Mouse (Mus musculus) urinary bladder, adult 2 months (tissue): Measurements from ENCODE around the gene Rab32. TPM values are rescaled to one million over a fixed set of nuclear protein-coding genes. Genes with fewer than 3 reads are reported as not detected.
"Not testable (repeated sequence)": the region's sequence is repeated elsewhere in the genome, so short reads cannot be mapped to it uniquely, and the experiment has no call there.

ENCODE experiments used
- DNase-seq: peaks from one replicate; pipeline ENCODE4 v3.0.0; 2022; ENCODE audit warnings: low spot score
- polyA plus RNA-seq: library from polyadenylated mRNA; depleted of rRNA; stranded (reverse); fragments of >200 nt; gene quantifications from 2 replicates; pipeline ENCODE4 v1.2.3, GENCODE M21; 2012; rRNA removed

Gene Rab32
- polyA plus RNA-seq, result 10.8 and 11.1 TPM in 2 replicates

- peak; percentile 99 for DNase-seq
Observed at GRCm38 (mm10) chr10:10557570-10558336, at the start of gene Rab32. Gene Rab32, minus strand, starts transcription at chr10:10558265.

DNA sequence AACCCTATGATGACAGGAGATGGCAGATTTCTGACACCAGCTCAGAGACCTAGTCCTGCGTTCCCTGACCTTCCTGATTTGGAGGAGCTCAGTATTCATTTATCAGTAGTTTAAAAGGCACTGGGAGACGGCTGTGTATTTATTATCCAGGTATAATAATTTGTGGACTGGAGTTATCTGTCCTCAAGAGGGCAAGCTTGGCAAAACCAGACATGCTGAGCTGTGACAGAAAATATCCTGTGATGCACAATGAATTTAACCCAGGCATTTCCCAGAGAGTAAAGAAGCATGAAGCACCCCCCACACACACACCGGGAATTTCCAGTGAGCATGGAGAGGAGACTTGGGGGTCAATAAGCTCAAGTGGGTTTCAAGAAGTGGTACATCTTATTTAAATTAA is 42.7 kb upstream of the Rab32 start:
- DNase-seq, result no peak

DNA sequence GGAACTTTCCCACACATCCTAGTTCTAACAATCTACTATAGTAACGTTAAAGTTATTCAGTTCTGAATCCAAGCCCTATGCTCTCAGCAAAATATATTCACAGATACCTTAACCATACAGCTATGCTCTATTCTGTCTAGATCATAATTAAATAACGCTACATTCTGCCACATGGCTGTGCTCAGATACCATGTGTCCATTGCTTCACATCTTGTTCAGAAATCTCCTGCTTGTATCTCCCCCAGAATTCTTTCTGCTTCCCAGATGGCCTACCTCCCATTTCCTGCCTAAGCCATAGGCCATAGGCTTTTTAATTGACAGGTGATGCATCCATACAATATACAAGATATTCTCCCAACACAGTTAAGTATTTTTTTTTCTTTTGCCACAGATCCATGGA is 39.4 kb upstream of the Rab32 start:
- DNase-seq, result not testable (repeated sequence)

- DNase-seq, result no peak
Observed at GRCm38 (mm10) chr10:10580811-10581210, 22.7 kb upstream of the Rab32 start.

DNA sequence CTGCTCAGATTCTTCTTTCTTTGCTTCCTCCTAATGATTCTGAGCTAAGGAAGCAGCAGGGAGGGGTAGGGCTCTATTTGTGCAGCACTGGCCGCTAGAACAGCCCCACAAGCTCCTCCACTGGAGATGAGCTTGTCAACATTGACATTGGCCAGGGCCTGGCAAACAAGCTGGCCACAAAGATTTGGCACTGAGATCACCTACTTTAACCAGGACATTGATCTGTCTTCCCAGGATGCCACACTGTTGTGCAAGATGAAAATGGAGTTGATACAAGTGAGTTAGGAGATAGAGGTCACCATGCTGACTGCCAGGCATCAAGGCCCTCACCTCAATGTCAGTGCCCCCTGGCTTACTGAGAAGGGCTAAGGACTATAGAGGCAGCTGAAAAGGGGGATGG is 21.8 kb upstream of the Rab32 start:
- DNase-seq, result no peak

DNA sequence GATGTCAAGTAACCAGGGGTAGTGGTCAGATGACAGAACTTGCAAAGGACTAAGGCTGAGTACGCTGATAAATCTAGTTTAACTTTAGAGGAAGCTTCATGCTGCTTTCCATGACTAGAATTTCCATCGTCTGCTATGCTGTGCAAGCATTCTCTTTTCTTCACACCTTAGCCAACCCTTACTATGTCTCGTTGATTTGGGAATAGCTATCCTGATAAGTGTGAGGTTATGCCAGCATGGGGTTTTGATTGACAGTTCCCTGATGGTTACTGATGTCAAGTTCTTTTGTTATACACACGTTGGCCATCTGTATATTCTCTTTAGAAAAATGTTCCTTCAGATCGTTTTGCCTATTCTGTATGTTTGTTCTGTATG is 259 bp upstream of the Rab32 start:
- DNase-seq, result no peak

GRCm38 (mm10) chr10:10557085-10557484 is 980 bp downstream of the Rab32 start:
- no peak for DNase-seq

- no peak for DNase-seq
Observed at GRCm38 (mm10) chr10:10555676-10556075, 2.4 kb downstream of the Rab32 start.

DNA sequence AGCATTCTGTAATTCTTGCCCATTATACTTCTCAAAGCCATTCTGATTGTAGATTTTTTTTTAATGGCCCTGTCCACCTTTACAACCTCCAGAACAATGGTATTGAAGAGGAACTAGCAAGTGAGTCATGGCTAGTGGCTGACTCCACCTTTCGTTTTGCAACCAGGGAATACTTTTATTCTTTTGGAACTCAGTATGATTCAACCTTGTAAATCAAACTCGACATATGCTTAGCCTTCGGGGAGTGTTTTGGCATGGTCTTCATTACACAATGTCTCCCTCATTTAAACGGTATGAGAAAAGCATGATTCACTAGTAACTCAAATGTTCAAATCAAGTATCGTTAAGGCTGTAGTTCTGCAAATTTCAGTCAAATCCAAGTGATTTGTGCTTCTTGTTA is 2.8 kb downstream of the Rab32 start:
- DNase-seq, result no peak

DNA sequence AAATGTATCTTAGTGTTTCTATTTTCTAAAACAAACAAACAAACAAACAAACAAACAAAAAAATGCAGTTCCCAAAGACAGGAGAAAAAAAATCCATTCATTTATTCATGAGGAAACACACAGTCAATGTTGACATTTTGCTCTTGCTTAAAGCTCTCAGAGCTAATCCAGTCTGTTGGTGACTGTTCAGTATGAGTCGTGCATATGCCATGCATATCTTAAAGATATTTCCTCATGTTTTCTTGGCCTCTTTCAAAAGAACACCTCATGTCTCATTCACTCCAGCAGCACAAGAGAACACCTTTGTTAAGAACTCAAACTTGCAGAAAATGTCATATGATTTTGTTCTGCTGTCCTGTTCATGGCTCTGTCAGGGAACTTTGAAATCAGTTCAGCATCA is 7.9 kb downstream of the Rab32 start:
- no peak for DNase-seq

DNA sequence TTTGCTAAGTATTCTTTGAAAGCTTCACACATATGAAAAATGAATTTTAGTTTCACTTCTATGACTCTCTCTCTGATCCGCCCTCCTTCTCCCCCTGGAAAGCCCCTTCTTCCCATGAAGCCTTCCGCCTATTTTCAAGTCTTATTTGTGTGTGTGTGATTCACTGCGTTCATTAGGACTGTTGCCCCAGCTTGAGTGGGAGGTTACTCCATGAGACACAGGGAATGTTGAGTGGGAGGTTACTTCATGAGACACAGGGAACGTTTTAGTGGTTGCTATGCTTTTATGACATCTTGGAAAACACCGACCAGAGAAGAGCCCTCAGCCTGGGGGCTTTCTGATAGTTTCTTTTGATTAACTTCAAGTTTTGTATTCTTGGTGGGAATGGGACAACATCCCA is 11.4 kb downstream of the Rab32 start:
- no peak for DNase-seq

DNA sequence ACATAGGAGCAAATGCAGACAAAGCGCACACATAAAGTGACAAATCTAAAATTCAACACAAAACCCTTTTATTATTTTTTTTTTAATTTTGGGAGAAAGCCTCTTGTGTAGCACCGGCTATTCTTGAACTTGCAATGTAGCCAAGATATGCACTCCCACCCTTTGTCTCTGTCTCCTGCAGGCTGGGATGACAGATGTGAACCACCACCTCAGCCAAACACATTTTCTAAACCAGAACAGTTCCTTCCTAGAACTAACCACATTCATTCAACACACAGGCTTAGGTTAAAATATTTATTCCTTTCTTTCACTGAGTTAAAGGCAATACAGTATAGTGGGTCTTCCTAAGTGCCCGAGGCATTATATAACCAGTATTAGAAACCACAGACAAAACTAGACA is 13.1 kb downstream of the Rab32 start:
- no peak for DNase-seq

Other genes with a start within 250 kb of the Rab32 start
- gene Adgb, start 85.9 kb downstream of the Rab32 start, polyA plus RNA-seq, result 0.40 and 0.58 TPM in 2 replicates
- not detected in 2 replicates for gene Gm10944, start 123.1 kb upstream of the Rab32 start, polyA plus RNA-seq